Mouse (Mus musculus) c-Kit-positive CD71-positive TER-119-positive erythroid progenitor cells, embryonic 14.5 days (primary cell): ENCODE data around the gene Avp.

Experiments used
- DNase-seq: peaks from one replicate; pipeline ENCODE4 v3.0.0-alpha.2; 2013; ENCODE audit warnings: low spot score

The Avp gene

DNA sequence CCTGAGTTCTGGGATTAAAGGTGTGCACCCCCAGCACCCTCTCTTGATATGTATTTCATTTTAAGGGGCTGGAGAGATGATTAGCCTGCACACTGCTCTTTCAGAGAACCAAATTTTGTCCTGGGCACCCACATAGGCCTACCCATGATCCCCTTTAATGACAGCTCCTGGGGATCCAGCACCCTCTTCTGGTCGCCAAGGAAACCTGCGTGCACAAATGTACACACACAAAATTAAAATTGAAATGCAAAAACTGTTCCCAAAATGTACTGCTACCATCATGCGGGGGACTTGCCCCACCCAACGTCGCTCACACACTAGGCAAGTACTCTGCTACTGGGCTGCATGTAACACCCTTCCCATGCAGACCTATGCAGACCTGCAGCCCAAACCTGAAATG lies 7.4 kb downstream of the Avp start:
- DNase-seq, result no peak

DNA sequence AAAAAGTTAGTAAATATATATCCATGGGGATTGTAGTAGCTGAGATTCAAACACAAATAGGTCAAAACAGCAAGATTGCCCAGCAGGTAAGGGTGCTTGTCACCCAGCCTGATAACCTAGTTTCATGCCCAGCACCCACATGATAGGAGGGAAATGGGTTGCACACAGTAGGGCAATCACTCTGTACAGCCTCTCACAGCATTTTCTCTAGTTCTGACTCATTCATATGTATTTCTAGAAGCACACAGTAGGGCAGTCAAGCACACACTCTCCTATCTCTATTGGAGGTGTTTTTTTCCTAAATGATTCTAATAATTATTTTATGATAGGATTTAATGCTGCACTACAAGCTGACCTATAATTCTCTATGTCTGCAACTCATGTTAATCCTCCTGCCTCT lies 12.4 kb downstream of the Avp start:
- DNase-seq, result no peak

DNA sequence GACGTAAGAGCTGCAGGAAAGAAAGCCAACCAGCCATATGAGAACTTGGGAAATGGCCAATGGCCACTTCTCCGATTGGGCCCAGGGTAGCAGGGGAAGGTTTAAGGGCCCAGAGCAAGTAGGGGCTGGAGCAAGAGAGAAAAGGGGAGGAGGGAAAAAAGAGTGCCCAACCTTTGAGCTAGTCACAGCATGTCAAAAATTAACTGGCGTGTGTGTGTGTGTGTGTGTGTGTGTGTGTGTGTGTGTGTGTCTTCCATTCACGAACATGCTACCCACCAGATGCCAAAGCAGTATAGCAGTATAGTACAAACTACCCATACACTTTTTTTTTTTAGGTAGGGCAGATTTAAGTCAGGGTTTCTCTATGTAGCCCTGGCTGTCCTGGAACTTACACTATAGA lies 13.4 kb downstream of the Avp start:
- no peak for DNase-seq

- no peak for DNase-seq
Observed at GRCm38 (mm10) chr2:130564983-130565382, 17.4 kb downstream of the Avp start.

DNA sequence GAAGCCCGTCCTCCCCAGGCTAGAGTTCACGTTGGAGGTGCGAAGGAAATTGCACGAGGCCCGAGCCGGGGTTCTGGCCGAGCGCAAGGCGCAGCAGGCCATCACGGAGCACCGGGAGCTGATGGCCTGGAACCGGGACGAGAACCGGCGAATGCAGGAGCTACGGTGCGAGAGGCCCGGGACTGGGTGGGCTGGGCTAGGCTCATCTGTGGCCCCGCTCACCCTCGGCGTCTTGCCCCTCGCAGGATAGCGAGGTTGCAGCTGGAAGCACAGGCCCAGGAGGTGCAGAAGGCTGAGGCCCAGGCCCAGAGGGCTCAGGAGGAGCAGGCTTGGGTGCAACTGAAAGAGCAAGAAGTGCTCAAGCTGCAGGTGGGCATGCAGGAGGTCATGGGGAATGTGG lies 18.3 kb downstream of the Avp start:
- no peak for DNase-seq

DNA sequence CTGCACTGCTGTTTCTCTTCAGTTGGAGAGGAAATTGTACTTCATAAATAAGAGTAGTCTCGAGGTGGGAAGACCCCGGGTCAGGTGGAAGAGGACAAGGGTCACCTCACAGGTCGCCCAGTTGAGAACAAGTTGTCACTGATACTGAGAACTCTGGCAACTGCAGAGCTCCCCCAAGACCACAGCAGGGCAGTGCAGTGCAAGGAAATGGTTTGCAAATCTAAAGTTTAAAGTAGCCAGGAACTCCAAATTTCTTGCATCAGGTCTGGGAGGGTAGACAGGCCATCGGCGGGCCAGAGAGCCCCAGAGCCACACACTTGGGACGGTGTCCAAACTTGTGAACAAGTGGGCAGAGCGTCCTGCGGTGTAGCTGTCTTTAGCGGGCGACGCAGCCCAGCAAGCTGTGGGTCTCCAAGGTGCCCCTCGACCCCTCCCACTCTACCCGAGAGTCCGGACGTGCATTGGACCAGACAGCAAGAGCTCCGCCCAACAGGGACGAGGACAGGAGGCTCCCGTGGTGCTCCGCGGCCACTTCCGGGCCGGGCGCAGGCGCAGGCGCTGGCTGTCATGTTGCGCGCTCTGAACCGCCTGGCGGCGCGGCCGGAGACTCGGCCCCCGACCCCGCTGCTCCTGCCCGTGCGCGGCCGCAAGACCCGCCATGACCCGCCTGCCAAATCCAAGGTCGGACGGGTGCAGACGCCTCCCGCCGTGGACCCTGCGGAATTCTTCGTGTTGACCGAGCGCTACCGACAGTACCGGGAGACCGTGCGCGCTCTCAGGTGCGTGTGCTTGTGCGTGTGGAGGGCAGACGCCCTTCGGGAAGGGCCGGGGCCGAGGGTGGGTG lies 18.9 kb downstream of the Avp start, which contains the start of gene Mrps26:
Gene Mrps26, plus strand, starts transcription at position 531 of the 844 bp plus-strand sequence.
- DNase-seq, result peak; percentile 83

- no peak for DNase-seq
Observed at GRCm38 (mm10) chr2:130558015-130558414, 24.3 kb downstream of the Avp start.

- no peak for DNase-seq
Observed at GRCm38 (mm10) chr2:130557462-130557861, 24.9 kb downstream of the Avp start.

- DNase-seq, result no peak
Observed at GRCm38 (mm10) chr2:130556292-130556691, 26.1 kb downstream of the Avp start.

GRCm38 (mm10) chr2:130554841-130555240 lies 27.5 kb downstream of the Avp start:
- no peak for DNase-seq

DNA sequence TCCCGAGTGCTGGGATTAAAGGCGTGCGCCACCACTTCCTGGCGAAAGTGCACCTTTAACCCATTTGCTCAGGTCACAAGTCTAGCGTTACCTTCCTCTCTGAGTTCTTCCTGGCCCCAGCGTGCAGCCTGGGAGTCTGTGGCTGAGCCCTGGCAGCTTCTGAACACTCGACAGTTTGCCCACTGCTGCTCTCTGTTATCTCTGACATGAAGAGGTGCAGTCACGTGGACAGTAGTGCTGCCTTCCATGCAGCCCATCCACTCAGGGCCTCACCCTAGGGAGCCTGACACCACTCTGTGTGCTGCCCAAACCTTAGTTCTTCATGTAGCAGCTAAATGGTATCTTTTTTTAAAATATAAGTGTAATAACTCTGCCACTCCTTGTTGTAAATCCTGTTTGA lies 35.4 kb downstream of the Avp start:
- DNase-seq, result peak; percentile 30

- no peak for DNase-seq
Observed at GRCm38 (mm10) chr2:130540266-130540665, 42.1 kb downstream of the Avp start.

- DNase-seq, result no peak
Observed at GRCm38 (mm10) chr2:130538876-130539546, 43.3 kb downstream of the Avp start.

- DNase-seq, result no peak
Observed at GRCm38 (mm10) chr2:130536890-130537289, 45.5 kb downstream of the Avp start.

DNA sequence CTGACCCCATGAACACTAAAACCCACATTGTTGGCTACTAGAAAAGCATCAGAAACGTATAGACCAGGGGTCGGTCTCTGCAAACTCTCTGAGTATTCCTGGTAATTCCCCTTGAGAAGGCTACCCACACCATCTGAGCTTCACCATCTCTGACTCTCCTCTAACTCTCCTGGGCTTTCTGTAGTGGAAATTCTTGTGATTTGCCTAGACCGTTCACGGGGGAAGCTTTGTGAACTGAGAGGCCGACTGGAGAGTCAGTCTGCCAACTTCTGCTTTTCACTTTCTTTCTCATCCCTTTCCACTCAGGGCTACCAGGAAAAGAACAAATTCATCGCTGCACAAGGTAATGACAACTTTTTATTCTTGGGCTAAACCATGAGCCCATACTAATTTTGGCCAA lies 47.3 kb downstream of the Avp start:
- no peak for DNase-seq

GRCm38 (mm10) chr2:130532201-130532600 lies 50.2 kb downstream of the Avp start:
- no peak for DNase-seq
